ENCODE assay signal across 21 mouse cellular contexts in genomic region chr9:77045585-77045984, GRCm38 (mm10). TPM values are rescaled to one million over a fixed set of nuclear protein-coding genes. Genes with fewer than 3 reads are reported as not detected.
DNase-seq lines count a peak whose midpoint lies in the region; ATAC-seq and TF ChIP-seq lines count a peak whose summit lies in the region.
"Had no signal": no experiment of that assay in that cellular context is flagged by ENCODE, and none has a peak within 500 bp of the region (broad histone marks: within the 10 kb centered on the region; RNA-seq: fewer than 3 reads in every experiment).

Tinag (minus strand) TSS chr9:77045794.

- peak within 1 kb of the TSS; percentile 41 for H3K4me2 ChIP-seq in lung, embryonic 14.5 days
- H3K4me2 ChIP-seq in intestine, embryonic 15.5 days (replicated peaks), result peak within 1 kb of the TSS; percentile 3; the same call in 1 of the 2 replicates
- H3K4me2 ChIP-seq in kidney, embryonic 15.5 days, result 0 out of 2 replicates have a peak within 1 kb of the TSS, but pooled peaks have one; percentile 21
- H3K4me2 ChIP-seq in stomach, embryonic 15.5 days, result 0 out of 2 replicates have a peak within 1 kb of the TSS, but pooled peaks have one; percentile 13
- H3K4me2 ChIP-seq: liver, embryonic 11.5 days; midbrain, embryonic 11.5 days had no signal

- TF ChIP-seq CTCF in lung, embryonic 14.5 days (IDR thresholded peaks at IDR 0.05; ENCODE audit: low read depth), result no peak

- WGBS in lung, embryonic 14.5 days, result 41% methylated on average over 2 of the region's 2 CpGs
- 37% methylated on average over 2 of the region's 2 CpGs for WGBS in intestine, embryonic 15.5 days
- 45% methylated on average over 2 of the region's 2 CpGs for whole genome bisulfite sequencing in kidney, embryonic 15.5 days
- WGBS in stomach, embryonic 15.5 days, result 39% methylated on average over 2 of the region's 2 CpGs

- H3K27ac ChIP-seq in lung, embryonic 14.5 days (ENCODE audit: low read depth), result peak within 1 kb of the TSS; percentile 77
- peak within 1 kb of the TSS; percentile 86 for H3K27ac ChIP-seq in intestine, embryonic 15.5 days
- H3K27ac ChIP-seq in kidney, embryonic 15.5 days, result peak within 1 kb of the TSS; percentile 91
- H3K27ac ChIP-seq in stomach, embryonic 15.5 days, result peak within 1 kb of the TSS; percentile 83
- H3K27ac ChIP-seq: hindbrain, embryonic 10.5 days; hindbrain, postnatal 0 days; layer of hippocampus, adult 2 months had no signal

- DNase-seq in lung, embryonic 14.5 days, result peak; percentile 9
- DNase-seq in lung, postnatal 14 days, result no peak
- DNase-seq: adrenal gland, postnatal 14 days; cerebellum, adult 11 months; cerebellum, postnatal 10 days; embryo, embryonic 11 days; left cerebral cortex, postnatal 4 days; retina, postnatal 1 day; thymus, postnatal 36 days had no signal

- 0 out of 2 replicates have a peak, but pooled peaks cover 2% of the 10 kb centered on the region for H3K4me1 ChIP-seq in lung, embryonic 14.5 days (ENCODE audit: insufficient read depth)
- H3K4me1 ChIP-seq in intestine, embryonic 15.5 days (replicated peaks), result no peaks in the 10 kb centered on the region
- H3K4me1 ChIP-seq in kidney, embryonic 15.5 days, result 0 out of 2 replicates have a peak, but pooled peaks cover 4% of the 10 kb centered on the region
- H3K4me1 ChIP-seq in stomach, embryonic 15.5 days, result no peaks in the 10 kb centered on the region
- H3K4me1 ChIP-seq: hindbrain, embryonic 10.5 days had no signal

- peak within 1 kb of the TSS; percentile 24 for H3K4me3 ChIP-seq in lung, embryonic 14.5 days (ENCODE audit: low read depth, low read length)
- H3K4me3 ChIP-seq in intestine, embryonic 15.5 days (replicated peaks), result peak within 1 kb of the TSS; percentile 22
- H3K4me3 ChIP-seq in kidney, embryonic 15.5 days (replicated peaks), result peak within 1 kb of the TSS; percentile 17; the same call in 1 of the 2 replicates
- H3K4me3 ChIP-seq in stomach, embryonic 15.5 days (replicated peaks), result peak within 1 kb of the TSS; percentile 25
- H3K4me3 ChIP-seq: hindbrain, embryonic 10.5 days; layer of hippocampus, adult 2 months had no signal

- H3K9ac ChIP-seq in lung, embryonic 14.5 days, result no peak within 1 kb of the TSS
- no peak within 1 kb of the TSS for H3K9ac ChIP-seq in intestine, embryonic 15.5 days
- H3K9ac ChIP-seq in kidney, embryonic 15.5 days, result no peak within 1 kb of the TSS
- H3K9ac ChIP-seq in stomach, embryonic 15.5 days, result no peak within 1 kb of the TSS

- no peak for ATAC-seq in lung, embryonic 14.5 days (ENCODE audit: insufficient read depth)
- peak; percentile 88 for ATAC-seq in intestine, embryonic 15.5 days
- ATAC-seq in kidney, embryonic 15.5 days (replicated peaks; ENCODE audit: low FRiP score), result no peak
- peak; percentile 58 for ATAC-seq in stomach, embryonic 15.5 days (ENCODE audit: insufficient read depth, low FRiP score, low read depth)
- no peak for ATAC-seq in CD4-positive, CD25-positive, alpha-beta regulatory T cell, adult 4 months
- no peak for ATAC-seq in frontal cortex, adult (ENCODE audit: low TSS enrichment)
- ATAC-seq: activated CD4-positive, CD25-positive, alpha-beta regulatory T cell, adult 4 months; forebrain, embryonic 16.5 days; hindbrain, postnatal 0 days had no signal

- H3K9me3 ChIP-seq in lung, embryonic 14.5 days (ENCODE audit: low read depth, low read length), result no peaks in the 10 kb centered on the region
- no peaks in the 10 kb centered on the region for H3K9me3 ChIP-seq in intestine, embryonic 15.5 days
- no peaks in the 10 kb centered on the region for H3K9me3 ChIP-seq in kidney, embryonic 15.5 days (replicated peaks)
- no peaks in the 10 kb centered on the region for H3K9me3 ChIP-seq in stomach, embryonic 15.5 days
- H3K9me3 ChIP-seq: hindbrain, embryonic 10.5 days had no signal

- H3K27me3 ChIP-seq in lung, embryonic 14.5 days (ENCODE audit: insufficient read depth, low read length), result no peaks in the 10 kb centered on the region
- no peaks in the 10 kb centered on the region for H3K27me3 ChIP-seq in intestine, embryonic 15.5 days (replicated peaks)
- H3K27me3 ChIP-seq in kidney, embryonic 15.5 days, result no peaks in the 10 kb centered on the region
- no peaks in the 10 kb centered on the region for H3K27me3 ChIP-seq in stomach, embryonic 15.5 days (replicated peaks)

- H3K36me3 ChIP-seq in lung, embryonic 14.5 days (ENCODE audit: insufficient read depth), result no peaks in the 10 kb centered on the region
- no peaks in the 10 kb centered on the region for H3K36me3 ChIP-seq in intestine, embryonic 15.5 days
- no peaks in the 10 kb centered on the region for H3K36me3 ChIP-seq in kidney, embryonic 15.5 days
- no peaks in the 10 kb centered on the region for H3K36me3 ChIP-seq in stomach, embryonic 15.5 days
- H3K36me3 ChIP-seq: hindbrain, embryonic 10.5 days had no signal

RNA-seq across cellular contexts. Expression of gene Tinag, which starts in this region (rescaled TPM):
- 22.4 and 24.4 TPM in 2 replicates for polyA plus RNA-seq in lung, embryonic 14.5 days (2014; fragmentation: Nextera tagmentation; extraction: Ambion mirVana)
- polyA plus RNA-seq in intestine, embryonic 15.5 days (2015; fragmentation: Nextera tagmentation; extraction: Ambion mirVana), result 12.4 and 15.2 TPM in 2 replicates
- 13.5 and 13.8 TPM in 2 replicates for polyA plus RNA-seq in kidney, embryonic 15.5 days (2015; fragmentation: Nextera tagmentation; extraction: Ambion mirVana)
- 11.9 and 16.5 TPM in 2 replicates for polyA plus RNA-seq in stomach, embryonic 15.5 days (2015; fragmentation: Nextera tagmentation; extraction: Ambion mirVana)
- not detected for polyA plus RNA-seq in CD4-positive, CD25-positive, alpha-beta regulatory T cell, adult 4 months (2017; shearing (Covaris generic))
- polyA plus RNA-seq: activated CD4-positive, CD25-positive, alpha-beta regulatory T cell, adult 4 months; liver, embryonic 11.5 days had no signal

Comparison
In these comparisons a context has a peak if more than half of its experiments do, and no peak if none do; other contexts are left out.
1. RNA of gene Tinag (polyA plus RNA-seq): 22.4 to 24.4 TPM in lung, embryonic 14.5 days, 13.5 to 13.8 TPM in kidney, embryonic 15.5 days, 12.4 to 15.2 TPM in intestine, embryonic 15.5 days and 11.9 to 16.5 TPM in stomach, embryonic 15.5 days; not detected in CD4-positive, CD25-positive, alpha-beta regulatory T cell, adult 4 months; every median in the first group is over 10 times any median in the second.
2. ATAC-seq: peak in intestine, embryonic 15.5 days (single experiment) and stomach, embryonic 15.5 days (single experiment); none in lung, embryonic 14.5 days (single experiment), kidney, embryonic 15.5 days (single experiment), CD4-positive, CD25-positive, alpha-beta regulatory T cell, adult 4 months (single experiment) and frontal cortex, adult (single experiment).
3. Peak in every context shown above with its lines, with median percentiles within 50 percentile points of each other: H3K27ac ChIP-seq, H3K4me2 ChIP-seq and H3K4me3 ChIP-seq.